Mouse (Mus musculus) central nervous system, embryonic 18 days (tissue): ENCODE results near the gene Plekha7. TPM values are rescaled to one million over a fixed set of nuclear protein-coding genes. Genes with fewer than 3 reads are reported as not detected.

Experiments used
- polyA plus RNA-seq: library from polyadenylated mRNA; depleted of rRNA; stranded (reverse); fragments of >200 nt; gene quantifications from 2 replicates; pipeline ENCODE4 v1.2.3, GENCODE M21; 2012; rRNA removed

The Plekha7 gene
- polyA plus RNA-seq = 14.5 and 15.7 TPM in 2 replicates

GRCm38 (mm10) chr7:116307871-116308631, at the start of gene Plekha7:
Gene Plekha7 (minus strand): TSS chr7:116308376.

GRCm38 (mm10) chr7:116333713-116334668, 25.8 kb upstream of the Plekha7 start, which contains the start of gene Rps13:
Gene Rps13 (minus strand): TSS chr7:116334195.

GRCm38 (mm10) chr7:116084366-116084765, 223.8 kb downstream of the Plekha7 start, which contains the start of gene Gm4353:
Gene Gm4353 (minus strand): TSS chr7:116084635.

Other genes with a start within 250 kb of the Plekha7 start
- gene Gm4353, start 223.7 kb downstream of the Plekha7 start, polyA plus RNA-seq = 0.65 and 1.3 TPM in 2 replicates
- 889 and 929 TPM in 2 replicates for gene Rps13, start 25.8 kb upstream of the Plekha7 start, polyA plus RNA-seq
- 14.5 and 15.4 TPM in 2 replicates for gene Pik3c2a, start 135.1 kb upstream of the Plekha7 start, polyA plus RNA-seq
- 18.7 and 20.0 TPM in 2 replicates for gene Nucb2, start 196.0 kb upstream of the Plekha7 start, polyA plus RNA-seq